Mouse (Mus musculus): ENCODE results near the gene Trp73.

The Trp73 gene

DNA sequence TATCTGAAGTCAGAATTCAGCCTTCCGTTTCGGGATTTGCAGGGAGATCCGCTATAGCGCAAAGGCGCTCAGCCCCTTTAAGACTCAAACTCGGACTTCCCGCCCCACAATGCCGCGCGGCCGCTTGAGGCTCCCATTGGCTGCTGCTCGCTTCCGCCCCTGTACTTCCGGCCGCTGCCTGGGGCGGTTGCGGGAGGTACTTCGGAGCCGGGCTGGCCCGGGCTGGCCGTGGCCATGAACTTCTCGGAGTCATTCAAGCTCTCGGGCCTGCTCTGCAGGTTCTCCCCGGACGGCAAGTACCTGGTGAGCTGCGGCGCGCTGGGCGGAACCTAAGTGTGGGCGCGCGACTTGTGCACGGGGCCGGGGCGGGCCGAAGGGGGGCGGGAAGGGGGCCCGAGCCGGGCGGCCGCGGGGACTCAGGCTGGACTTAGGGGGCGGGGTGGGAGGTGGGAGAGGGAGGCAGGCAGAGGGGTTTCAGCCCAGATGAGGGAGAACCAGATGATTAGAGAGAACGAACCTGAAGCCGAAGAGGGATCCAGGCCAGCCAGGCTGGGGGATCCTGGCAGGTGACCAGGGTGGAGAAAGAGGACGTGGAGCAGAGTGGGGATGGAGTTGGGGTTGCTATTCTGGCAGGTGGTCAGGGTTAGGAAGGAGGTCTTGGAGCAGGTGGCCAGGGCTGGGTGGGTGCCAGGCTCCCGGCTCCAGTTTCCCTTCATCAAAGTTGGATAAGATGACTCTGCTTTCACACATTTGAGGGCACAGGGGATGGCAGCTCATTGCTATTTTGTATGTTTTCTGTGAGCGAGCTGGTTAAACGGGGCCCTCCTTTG, 2.4 kb upstream of the Trp73 start, which contains the start of gene Wrap73:
Gene Wrap73, plus strand, starts transcription at position 162 of the 830 bp plus-strand sequence.
- peak; percentile 71 to 85 for DNase-seq (ENCODE audit: low spot score in 2 of 2)

DNA sequence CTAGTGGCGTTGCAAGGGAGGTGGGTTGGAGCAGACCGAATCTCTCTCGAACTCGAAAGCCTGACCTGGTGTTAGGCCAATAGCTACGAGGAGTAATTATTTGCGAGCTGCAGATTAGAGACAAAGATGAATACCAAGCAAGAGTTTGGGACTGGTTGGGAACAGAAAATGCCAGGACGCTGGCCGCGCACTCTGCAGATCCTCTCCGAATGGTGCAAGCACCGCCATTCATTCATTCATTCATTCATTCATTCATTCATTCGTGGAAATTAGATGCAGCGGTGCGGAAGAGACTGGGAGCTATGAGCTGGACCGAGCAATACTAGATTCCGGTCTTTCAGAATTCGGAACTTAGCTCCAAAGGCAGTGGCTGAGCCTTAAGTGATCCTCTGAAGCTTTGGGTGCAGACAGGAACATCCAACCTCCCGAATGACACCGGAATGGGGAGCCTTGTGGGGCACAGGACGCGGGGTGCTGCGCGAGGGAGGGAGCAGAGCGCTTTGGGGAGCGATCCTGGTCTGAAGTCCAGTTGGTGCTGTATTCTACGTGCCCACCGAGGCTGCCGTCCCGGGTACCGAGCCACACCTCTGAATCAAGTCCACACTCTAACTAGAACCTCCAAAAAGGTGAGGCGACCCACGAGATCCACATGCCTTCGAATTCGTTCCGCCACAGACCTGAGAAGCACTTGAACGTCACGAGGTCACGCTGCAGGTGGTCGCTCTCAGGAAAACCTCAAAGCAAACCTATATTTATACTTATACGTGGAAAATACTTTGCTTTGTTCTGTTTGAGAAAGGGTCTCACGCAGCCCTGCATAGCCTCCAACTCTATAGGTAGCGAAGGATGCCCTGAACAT, 1.2 kb upstream of the Trp73 start:
- no peak for DNase-seq (ENCODE audit: low spot score in 2 of 2)

- DNase-seq (ENCODE audit: low spot score in 2 of 2), result no peak
These were observed 403 bp upstream of the Trp73 start for GRCm38 (mm10) chr4:154140213-154141008.

GRCm38 (mm10) chr4:154139671-154140181, 282 bp downstream of the Trp73 start:
- DNase-seq (ENCODE audit: low spot score in 2 of 2), result no peak

GRCm38 (mm10) chr4:154137139-154137538, 2.9 kb downstream of the Trp73 start:
- DNase-seq (ENCODE audit: low spot score in 2 of 2), result no peak

- no peak for DNase-seq (ENCODE audit: low spot score in 2 of 2)
These were observed 5.2 kb downstream of the Trp73 start for GRCm38 (mm10) chr4:154134803-154135202.

GRCm38 (mm10) chr4:154131894-154132293, 8.1 kb downstream of the Trp73 start:
- no peak for DNase-seq (ENCODE audit: low spot score in 2 of 2)

GRCm38 (mm10) chr4:154129950-154130349, 10.1 kb downstream of the Trp73 start:
- no peak for DNase-seq (ENCODE audit: low spot score in 2 of 2)

DNA sequence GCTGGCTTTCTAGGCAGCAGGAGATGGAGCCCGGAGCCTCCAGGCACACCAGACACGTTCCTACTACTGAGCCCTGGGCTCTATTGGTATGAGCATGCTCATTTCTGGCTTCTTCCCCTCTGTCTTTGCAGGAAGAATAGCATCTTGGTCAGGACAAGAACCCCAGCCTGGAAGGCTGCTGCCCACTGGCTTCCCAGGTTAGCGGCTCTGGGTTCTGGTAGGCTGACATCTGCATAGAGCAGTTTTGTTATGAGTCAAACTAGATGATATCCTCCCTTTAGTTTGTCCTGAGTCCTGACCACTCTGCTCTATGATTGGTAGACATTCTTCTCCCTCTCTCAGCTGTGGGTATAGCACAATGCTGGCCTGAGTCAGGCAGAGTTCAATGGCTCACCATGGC, 12.7 kb downstream of the Trp73 start:
- no peak for DNase-seq (ENCODE audit: low spot score in 2 of 2)

DNA sequence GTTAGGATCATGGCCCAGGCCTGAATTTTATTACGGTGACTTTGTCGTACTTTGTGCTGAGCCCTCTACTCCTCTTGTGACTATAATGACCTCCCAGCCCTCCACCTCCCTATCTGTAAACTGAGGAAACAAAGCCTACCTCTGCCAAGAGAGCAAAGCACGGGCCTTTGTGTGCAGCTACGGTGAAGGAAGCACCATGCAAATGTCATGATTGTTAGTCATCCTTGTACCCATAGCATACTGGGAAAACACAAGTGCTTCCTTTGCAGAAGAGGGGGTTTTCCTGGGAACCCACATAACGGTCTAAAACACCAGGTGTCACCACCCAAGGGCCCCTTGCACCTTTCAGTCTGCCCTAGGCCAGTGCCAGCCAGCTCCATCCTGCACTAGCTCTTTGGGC, 14.8 kb downstream of the Trp73 start:
- DNase-seq (ENCODE audit: low spot score in 2 of 2), result no peak

DNA sequence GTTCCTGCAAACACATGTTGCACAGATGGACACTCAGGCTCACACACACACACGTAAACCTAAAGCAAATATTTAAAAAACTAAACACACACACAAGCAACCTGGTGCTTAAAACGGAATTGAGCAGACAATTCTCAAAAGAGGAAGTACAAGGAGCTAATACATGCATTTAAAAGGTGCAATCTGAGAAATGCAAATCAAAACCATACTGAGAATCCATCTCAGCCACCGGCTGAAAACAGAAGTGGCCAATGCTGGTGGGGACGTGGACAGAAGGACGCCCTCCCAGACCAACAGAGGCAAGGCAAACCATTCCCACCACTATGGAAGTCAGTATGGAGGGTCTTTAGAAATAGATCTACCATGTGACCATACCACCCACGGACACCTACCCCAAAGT, 16.5 kb downstream of the Trp73 start:
- DNase-seq (ENCODE audit: low spot score in 2 of 2), result no peak

DNA sequence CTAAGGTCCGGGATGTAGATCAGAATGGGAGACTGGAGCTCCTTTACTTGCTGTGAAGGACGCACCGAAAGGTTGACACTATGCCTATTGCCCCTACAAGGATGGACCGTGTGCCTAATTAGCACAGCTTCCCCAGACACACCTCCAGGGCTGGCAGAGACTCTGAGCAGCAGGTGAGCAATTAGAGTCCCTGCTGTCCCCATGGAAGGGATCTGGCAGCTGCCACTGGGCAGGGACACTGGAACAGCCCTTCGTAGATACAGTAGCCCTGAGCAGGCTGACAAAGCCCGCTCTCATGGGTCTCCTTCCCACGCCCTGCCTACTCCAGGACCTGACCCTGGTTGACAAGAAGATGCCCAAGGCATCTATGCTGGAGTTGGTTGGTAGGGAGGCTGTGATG, 17.6 kb downstream of the Trp73 start:
- no peak for DNase-seq (ENCODE audit: low spot score in 2 of 2)

- no peak for DNase-seq (ENCODE audit: low spot score in 2 of 2)
These were observed 18.2 kb downstream of the Trp73 start for GRCm38 (mm10) chr4:154121800-154122199.

DNA sequence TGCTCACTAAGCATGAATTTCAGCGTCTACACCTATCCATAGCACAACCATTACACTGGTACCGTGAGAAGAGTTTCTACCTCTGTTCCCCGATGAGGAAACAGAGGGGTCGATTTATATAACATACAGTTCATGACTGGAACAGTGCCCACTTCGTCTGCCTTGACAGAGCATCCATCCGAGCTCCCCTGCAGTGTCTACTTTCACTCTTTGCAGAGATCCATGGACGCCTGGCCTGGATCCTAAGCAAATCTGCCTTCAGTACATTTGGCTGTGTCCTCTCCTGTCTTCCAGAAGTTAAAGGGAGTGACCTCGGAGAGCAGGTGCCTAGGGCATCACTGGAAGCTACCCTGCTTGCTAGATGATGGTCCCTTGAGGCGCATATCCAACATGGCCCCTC, 20.8 kb downstream of the Trp73 start:
- DNase-seq (ENCODE audit: low spot score in 2 of 2), result no peak

DNA sequence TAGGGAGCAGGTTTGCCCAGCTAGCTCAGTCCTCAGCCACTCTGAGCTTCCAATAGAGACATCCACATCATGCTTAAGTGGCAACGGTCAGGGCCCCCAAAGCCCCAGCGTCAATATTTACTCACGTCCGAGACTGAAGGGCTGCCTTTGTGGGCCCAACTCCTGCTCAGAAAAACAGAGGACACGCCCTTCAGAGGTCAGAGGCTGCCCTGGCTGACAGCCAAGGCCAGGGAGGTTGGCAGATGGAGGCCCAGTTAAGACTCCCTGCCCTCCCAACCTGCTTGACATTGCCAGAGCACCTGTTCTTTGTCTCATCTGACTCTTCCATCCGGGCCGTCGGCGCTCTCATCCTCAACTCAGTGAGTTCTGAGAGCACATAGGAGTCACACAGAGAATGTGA, 21.2 kb downstream of the Trp73 start:
- no peak for DNase-seq (ENCODE audit: low spot score in 2 of 2)

- DNase-seq (ENCODE audit: low spot score in 2 of 2), result no peak
These were observed 23.6 kb downstream of the Trp73 start for GRCm38 (mm10) chr4:154116421-154116820.

GRCm38 (mm10) chr4:154109850-154110243, 30.2 kb downstream of the Trp73 start:
- DNase-seq (ENCODE audit: low spot score in 2 of 2), result no peak

- DNase-seq (ENCODE audit: low spot score in 2 of 2), result no peak
These were observed 30.7 kb downstream of the Trp73 start for GRCm38 (mm10) chr4:154109216-154109849.

GRCm38 (mm10) chr4:154106497-154107061, 33.4 kb downstream of the Trp73 start:
- DNase-seq (ENCODE audit: low spot score in 2 of 2), result no peak

DNA sequence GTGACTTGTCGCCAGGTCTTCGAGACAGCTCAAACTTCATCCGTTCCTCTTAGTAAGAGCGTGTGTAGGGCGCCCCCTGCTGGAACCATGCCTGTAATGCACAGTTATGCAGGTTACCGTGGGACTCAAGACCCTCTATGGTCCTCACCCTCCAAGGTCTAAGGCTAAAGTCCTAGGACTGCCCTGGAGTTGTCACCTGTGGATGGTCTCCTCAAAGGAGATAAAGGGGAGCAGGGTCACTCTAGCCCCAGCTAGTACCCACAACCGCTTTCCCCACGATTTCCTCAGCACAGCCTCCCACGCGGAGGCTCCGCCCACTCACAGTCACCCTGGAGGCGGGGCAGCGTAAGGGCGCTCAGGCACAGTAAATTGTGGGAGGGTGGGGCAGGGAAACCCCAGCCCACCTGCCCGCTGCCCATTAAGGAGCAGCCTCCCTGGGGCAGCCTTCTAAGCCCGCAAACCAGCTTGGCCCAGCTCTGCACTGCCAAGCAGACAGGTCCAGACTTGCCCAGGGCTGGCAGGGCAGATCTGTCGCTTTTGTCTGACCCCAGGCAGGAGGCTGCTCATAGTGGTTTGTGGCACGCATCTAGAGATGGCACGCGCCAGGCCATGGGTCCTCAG, 34.5 kb downstream of the Trp73 start:
- peak; percentile 48 to 51 for DNase-seq (ENCODE audit: low spot score in 2 of 2)

All from frontal cortex, postnatal 25 days (tissue).